Mouse (Mus musculus): ENCODE measurements around the gene Pamr1. TPM values are rescaled to one million over a fixed set of nuclear protein-coding genes. Genes with fewer than 3 reads are reported as not detected.
A peak's percentile ranks its signal among the peaks of the same experiment; 100 is the strongest.

Gene Pamr1
- 34.2 and 49.4 TPM in 2 replicates for polyA plus RNA-seq (2014; fragmentation: Nextera tagmentation; extraction: Ambion mirVana)

DNA sequence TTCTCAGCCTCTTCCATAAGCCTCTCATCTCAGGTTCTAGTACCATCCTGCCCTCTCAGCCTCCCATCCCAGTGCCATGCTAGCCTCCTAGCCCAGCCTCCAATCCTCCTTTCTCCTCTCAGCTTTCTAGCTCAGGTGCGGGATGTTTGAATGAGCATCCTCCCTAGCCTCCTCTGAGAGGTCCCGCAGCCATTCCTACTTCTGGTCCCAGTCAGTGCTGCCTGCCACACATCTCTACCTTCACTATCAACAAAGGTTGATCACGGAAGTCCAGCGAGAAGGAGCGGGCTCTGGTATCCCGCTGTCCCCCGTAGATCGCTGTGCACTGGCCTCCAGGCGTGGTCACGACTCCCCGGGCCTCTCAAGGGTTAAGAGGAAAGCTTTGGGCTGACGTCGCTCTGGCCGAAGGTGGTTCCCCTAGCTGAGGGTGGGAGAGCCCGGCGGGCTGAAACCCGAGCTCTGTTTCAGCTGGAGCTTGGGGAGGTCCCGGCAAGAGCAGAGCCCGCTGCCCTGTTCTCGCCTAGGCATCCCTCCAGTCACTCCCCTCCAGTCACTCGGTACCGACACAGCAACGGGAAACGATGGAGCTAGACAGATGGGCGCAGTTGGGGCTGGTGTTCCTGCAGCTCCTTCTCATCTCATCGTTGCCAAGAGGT lies at the start of gene Pamr1:
Gene Pamr1, plus strand, starts transcription at position 402 of the 656 bp plus-strand sequence.
- H3K4me1 ChIP-seq (ENCODE audit: control insufficient read depth, insufficient read depth, low read length), result peaks cover 26% of the 10 kb centered on the region
- H3K4me2 ChIP-seq (ENCODE audit: low read depth, low read length), result peak within 1 kb of the TSS; percentile 59
- DNase-seq (ENCODE audit: low spot score) (peak; percentile 80), ATAC-seq (ENCODE audit: low read depth) (peak; percentile 87)
- 2% methylated on average over 26 of the region's 26 CpGs for WGBS
- no peaks in the 10 kb centered on the region for H3K36me3 ChIP-seq (ENCODE audit: control insufficient read depth, insufficient read depth, low read length)
- no peak within 1 kb of the TSS for H3K27ac ChIP-seq (replicated peaks; ENCODE audit: low read depth, low read length)
- H3K27me3 ChIP-seq (replicated peaks; ENCODE audit: control insufficient read depth, insufficient read depth, low read length), result peaks cover 4% of the 10 kb centered on the region
- H3K9me3 ChIP-seq (ENCODE audit: control insufficient read depth, low read length), result no peaks in the 10 kb centered on the region
- peak within 1 kb of the TSS; percentile 37 for H3K4me3 ChIP-seq (ENCODE audit: low read depth, low read length)
- H3K9ac ChIP-seq (ENCODE audit: low read depth, low read length), result peak within 1 kb of the TSS; percentile 15; the same call in 1 of the 2 replicates

DNA sequence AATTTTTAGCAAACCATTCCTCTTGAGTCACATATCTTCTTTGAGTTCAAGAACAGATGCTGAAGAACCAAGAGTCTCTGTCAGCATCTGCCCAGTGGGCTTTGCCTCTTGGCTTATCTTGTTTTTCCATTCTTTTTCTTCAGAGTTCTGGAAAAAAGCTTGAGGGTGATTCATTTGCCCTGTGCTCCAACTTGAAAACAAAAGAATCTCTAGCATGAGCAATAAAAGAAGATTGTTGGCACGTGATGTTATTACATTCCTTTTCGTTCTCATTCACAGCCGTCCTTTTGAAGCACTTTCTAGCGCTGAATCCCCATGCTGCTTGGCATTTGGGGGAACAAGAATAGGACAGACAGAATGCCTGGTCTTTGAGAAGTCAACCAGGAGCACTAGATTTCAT lies 42.2 kb upstream of the Pamr1 start:
- no peak overlapping the region for H3K4me2 ChIP-seq (ENCODE audit: low read depth, low read length)
- no peaks in the 10 kb centered on the region for H3K4me1 ChIP-seq (ENCODE audit: control insufficient read depth, insufficient read depth, low read length)
- H3K36me3 ChIP-seq (ENCODE audit: control insufficient read depth, insufficient read depth, low read length), result no peaks in the 10 kb centered on the region
- no peak overlapping the region for H3K27ac ChIP-seq (replicated peaks; ENCODE audit: low read depth, low read length)
- no peak overlapping the region for H3K9ac ChIP-seq (ENCODE audit: low read depth, low read length)
- DNase-seq (ENCODE audit: low spot score), result peak; percentile 30
- no peaks in the 10 kb centered on the region for H3K27me3 ChIP-seq (replicated peaks; ENCODE audit: control insufficient read depth, insufficient read depth, low read length)
- WGBS, result 55% methylated on average over 4 of the region's 4 CpGs
- H3K4me3 ChIP-seq (ENCODE audit: low read depth, low read length), result no peak overlapping the region
- H3K9me3 ChIP-seq (ENCODE audit: control insufficient read depth, low read length), result no peaks in the 10 kb centered on the region
- ATAC-seq (ENCODE audit: low read depth), result no peak

DNA sequence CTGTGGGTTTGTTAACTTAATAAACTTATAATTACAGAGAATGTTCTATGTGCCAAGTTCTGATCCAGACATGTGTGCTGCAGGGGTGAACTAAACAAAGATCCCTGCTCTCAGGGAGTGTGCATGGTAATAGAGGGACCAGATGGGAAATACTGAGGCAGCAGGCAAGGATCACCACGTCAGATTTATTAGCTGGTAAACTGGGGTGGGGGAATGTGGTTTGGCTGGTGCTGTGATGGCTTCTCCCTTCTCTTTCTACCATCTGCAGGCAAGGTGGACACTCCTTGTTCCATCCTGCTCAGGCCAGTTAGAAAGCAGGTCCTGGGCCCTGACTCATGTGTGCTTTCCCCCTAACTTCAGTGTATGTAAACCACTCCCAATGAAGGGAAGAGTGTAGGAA lies 41.7 kb upstream of the Pamr1 start:
- no peak overlapping the region for H3K27ac ChIP-seq (replicated peaks; ENCODE audit: low read depth, low read length)
- no peak overlapping the region for H3K9ac ChIP-seq (ENCODE audit: low read depth, low read length)
- H3K4me2 ChIP-seq (ENCODE audit: low read depth, low read length), result no peak overlapping the region
- no peaks in the 10 kb centered on the region for H3K36me3 ChIP-seq (ENCODE audit: control insufficient read depth, insufficient read depth, low read length)
- ATAC-seq (ENCODE audit: low read depth) (no peak), DNase-seq (ENCODE audit: low spot score) (no peak)
- no peak overlapping the region for H3K4me3 ChIP-seq (ENCODE audit: low read depth, low read length)
- H3K4me1 ChIP-seq (ENCODE audit: control insufficient read depth, insufficient read depth, low read length), result no peaks in the 10 kb centered on the region
- WGBS, result 30% methylated on average over 1 of the region's 1 CpGs
- H3K27me3 ChIP-seq (replicated peaks; ENCODE audit: control insufficient read depth, insufficient read depth, low read length), result no peaks in the 10 kb centered on the region
- no peaks in the 10 kb centered on the region for H3K9me3 ChIP-seq (ENCODE audit: control insufficient read depth, low read length)

DNA sequence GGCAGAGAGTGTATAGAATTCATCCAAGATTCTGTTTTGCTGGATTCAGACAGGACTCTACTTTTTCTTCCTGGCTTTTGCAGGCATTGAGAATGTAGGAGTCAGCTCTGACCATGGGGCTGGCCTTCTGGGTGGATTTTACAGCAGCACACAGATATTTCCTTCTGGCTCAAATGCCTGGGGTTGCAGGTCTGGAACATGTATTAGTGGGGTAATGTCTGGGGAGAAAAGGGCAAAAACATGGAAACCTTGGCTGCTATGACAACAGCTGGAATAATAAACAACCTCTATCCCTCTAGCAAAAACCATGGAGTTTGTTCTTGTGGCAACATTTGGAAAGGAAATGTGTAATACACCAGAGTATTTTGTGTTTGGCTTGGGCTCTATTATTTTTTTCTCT lies 29.9 kb upstream of the Pamr1 start:
- ATAC-seq (ENCODE audit: low read depth) (no peak), DNase-seq (ENCODE audit: low spot score) (no peak)
- Histone ChIP-seq H3K27ac (replicated peaks; ENCODE audit: low read depth, low read length) (no peak overlapping the region), H3K36me3 (ENCODE audit: control insufficient read depth, insufficient read depth, low read length) (no peaks in the 10 kb centered on the region), H3K9me3 (ENCODE audit: control insufficient read depth, low read length) (no peaks in the 10 kb centered on the region), H3K27me3 (replicated peaks; ENCODE audit: control insufficient read depth, insufficient read depth, low read length) (no peaks in the 10 kb centered on the region), H3K4me2 (ENCODE audit: low read depth, low read length) (no peak overlapping the region), H3K4me1 (ENCODE audit: control insufficient read depth, insufficient read depth, low read length) (no peaks in the 10 kb centered on the region), H3K4me3 (ENCODE audit: low read depth, low read length) (no peak overlapping the region), H3K9ac (ENCODE audit: low read depth, low read length) (no peak overlapping the region)

DNA sequence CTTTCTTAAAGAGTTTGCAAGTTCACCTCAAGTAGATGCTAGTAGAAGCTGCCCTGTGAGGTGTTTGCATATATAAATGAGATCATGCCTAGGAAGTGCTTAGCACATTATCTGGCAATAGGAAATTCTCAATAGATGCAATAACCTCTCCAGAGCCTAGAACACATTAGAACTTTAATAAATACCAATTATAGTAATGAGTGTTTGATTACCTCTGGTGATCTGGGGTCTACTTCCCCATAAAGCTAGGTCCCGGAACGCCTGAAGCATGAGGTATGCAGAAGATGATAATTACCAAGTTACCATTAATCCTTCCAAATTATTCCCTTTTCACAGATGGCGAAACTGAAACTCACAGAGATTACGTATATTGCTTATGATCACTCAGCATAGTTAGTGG lies 22.2 kb upstream of the Pamr1 start:
- Histone ChIP-seq H3K36me3 (ENCODE audit: control insufficient read depth, insufficient read depth, low read length) (no peaks in the 10 kb centered on the region), H3K27ac (replicated peaks; ENCODE audit: low read depth, low read length) (no peak overlapping the region), H3K27me3 (replicated peaks; ENCODE audit: control insufficient read depth, insufficient read depth, low read length) (no peaks in the 10 kb centered on the region), H3K9me3 (ENCODE audit: control insufficient read depth, low read length) (no peaks in the 10 kb centered on the region), H3K9ac (ENCODE audit: low read depth, low read length) (no peak overlapping the region), H3K4me3 (ENCODE audit: low read depth, low read length) (no peak overlapping the region), H3K4me2 (ENCODE audit: low read depth, low read length) (no peak overlapping the region), H3K4me1 (ENCODE audit: control insufficient read depth, insufficient read depth, low read length) (no peaks in the 10 kb centered on the region)
- peak; percentile 60; the same call in 1 of the 2 replicates for ATAC-seq (ENCODE audit: low read depth)
- WGBS, result 78% methylated on average over 4 of the region's 4 CpGs
- no peak for DNase-seq (ENCODE audit: low spot score)

DNA sequence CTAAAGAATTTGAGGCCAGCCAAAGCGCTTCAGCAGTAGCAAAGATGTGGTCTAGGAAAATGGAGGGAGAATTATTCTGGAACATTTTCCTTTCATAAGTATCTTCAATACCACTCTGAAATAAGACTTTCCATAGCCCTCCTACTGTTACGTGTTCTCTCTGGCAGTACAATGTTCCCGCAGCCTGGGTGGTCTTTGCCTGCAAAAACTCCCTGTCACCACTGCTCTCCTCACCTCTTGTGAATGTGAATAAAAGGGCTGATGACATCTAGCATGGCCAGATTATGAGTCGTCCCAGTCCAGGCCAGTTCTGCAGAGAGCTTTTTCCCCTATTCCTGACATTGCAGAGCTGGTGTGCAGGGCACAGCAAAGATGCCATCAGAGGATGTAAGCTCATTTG lies 16.4 kb upstream of the Pamr1 start:
- Histone ChIP-seq H3K27ac (replicated peaks; ENCODE audit: low read depth, low read length) (no peak overlapping the region), H3K36me3 (ENCODE audit: control insufficient read depth, insufficient read depth, low read length) (no peaks in the 10 kb centered on the region), H3K4me3 (ENCODE audit: low read depth, low read length) (no peak overlapping the region), H3K9ac (ENCODE audit: low read depth, low read length) (no peak overlapping the region), H3K27me3 (replicated peaks; ENCODE audit: control insufficient read depth, insufficient read depth, low read length) (no peaks in the 10 kb centered on the region), H3K4me1 (ENCODE audit: control insufficient read depth, insufficient read depth, low read length) (no peaks in the 10 kb centered on the region), H3K4me2 (ENCODE audit: low read depth, low read length) (no peak overlapping the region), H3K9me3 (ENCODE audit: control insufficient read depth, low read length) (no peaks in the 10 kb centered on the region)
- ATAC-seq (ENCODE audit: low read depth), result no peak
- 59% methylated on average over 4 of the region's 4 CpGs for WGBS
- no peak for DNase-seq (ENCODE audit: low spot score)

DNA sequence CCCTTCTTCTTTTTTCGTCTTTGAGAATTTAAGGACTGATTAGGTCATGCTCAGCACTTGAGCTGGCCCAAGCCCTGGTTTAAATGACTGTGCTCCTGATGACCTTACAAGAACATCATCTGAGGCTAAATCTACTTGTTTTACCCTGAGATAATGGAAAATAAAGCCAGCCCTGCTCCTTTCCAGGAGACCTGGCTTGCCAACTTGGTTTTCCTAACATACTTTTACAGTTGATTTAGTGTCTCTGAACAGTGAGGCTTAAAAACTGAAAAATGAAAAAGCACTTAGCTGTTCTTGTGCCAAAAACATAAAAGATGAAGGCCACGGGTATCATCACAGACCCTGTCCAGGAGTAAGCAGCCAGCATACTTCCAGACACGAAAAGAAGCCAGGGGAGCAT lies 13.0 kb upstream of the Pamr1 start:
- Histone ChIP-seq H3K27ac (replicated peaks; ENCODE audit: low read depth, low read length) (no peak overlapping the region), H3K27me3 (replicated peaks; ENCODE audit: control insufficient read depth, insufficient read depth, low read length) (no peaks in the 10 kb centered on the region), H3K4me1 (ENCODE audit: control insufficient read depth, insufficient read depth, low read length) (peaks cover 9% of the 10 kb centered on the region), H3K36me3 (ENCODE audit: control insufficient read depth, insufficient read depth, low read length) (no peaks in the 10 kb centered on the region), H3K4me2 (ENCODE audit: low read depth, low read length) (no peak overlapping the region), H3K4me3 (ENCODE audit: low read depth, low read length) (no peak overlapping the region), H3K9me3 (ENCODE audit: control insufficient read depth, low read length) (no peaks in the 10 kb centered on the region), H3K9ac (ENCODE audit: low read depth, low read length) (no peak overlapping the region)
- WGBS, result 48% methylated on average over 3 of the region's 3 CpGs
- ATAC-seq (ENCODE audit: low read depth) (no peak), DNase-seq (ENCODE audit: low spot score) (peak; percentile 23)

DNA sequence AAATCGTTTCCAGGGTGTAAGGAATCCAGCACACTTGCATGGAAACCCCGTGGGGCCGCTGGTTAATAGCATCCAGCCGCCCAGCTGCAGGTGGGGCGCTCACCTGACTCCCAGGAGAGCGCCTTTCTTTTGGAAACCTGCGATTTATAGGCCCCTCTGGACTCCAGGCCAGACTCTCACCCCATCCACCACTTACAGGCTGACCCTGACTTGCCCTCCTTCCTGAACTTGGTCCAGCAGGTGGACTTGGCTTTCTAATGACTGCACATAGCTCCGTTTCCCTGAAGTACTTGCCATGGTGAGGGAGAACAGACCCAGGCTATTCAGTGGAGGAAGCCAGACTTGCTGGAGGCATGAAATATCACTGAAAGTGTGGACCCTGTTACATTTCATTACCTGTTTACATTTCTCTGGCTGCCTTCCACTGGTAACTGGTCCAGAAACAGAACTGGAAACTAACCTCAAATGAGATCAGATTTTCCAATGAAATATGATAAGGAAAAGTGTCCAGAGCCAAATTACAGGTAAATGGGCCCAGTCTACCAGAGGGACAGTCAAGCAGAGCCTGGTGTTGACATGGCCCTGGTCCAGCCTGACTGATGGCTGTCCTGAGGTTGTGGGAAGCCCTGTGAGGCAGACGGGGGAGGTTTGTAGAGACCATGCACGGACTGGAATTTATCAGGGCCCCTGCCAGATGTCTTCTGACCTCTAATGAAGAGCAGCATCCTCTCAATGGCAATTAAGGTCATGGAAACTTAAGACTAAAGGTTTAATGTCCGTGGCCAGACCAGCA lies 9.2 kb upstream of the Pamr1 start:
- Histone ChIP-seq H3K4me2 (ENCODE audit: low read depth, low read length) (no peak overlapping the region), H3K4me3 (ENCODE audit: low read depth, low read length) (no peak overlapping the region), H3K9ac (ENCODE audit: low read depth, low read length) (no peak overlapping the region), H3K36me3 (ENCODE audit: control insufficient read depth, insufficient read depth, low read length) (no peaks in the 10 kb centered on the region), H3K27me3 (replicated peaks; ENCODE audit: control insufficient read depth, insufficient read depth, low read length) (no peaks in the 10 kb centered on the region), H3K9me3 (ENCODE audit: control insufficient read depth, low read length) (no peaks in the 10 kb centered on the region), H3K27ac (replicated peaks; ENCODE audit: low read depth, low read length) (no peak overlapping the region), H3K4me1 (ENCODE audit: control insufficient read depth, insufficient read depth, low read length) (peaks cover 18% of the 10 kb centered on the region)
- DNase-seq (ENCODE audit: low spot score) (peak; percentile 67), ATAC-seq (ENCODE audit: low read depth) (peak; percentile 51; the same call in 1 of the 2 replicates)
- WGBS, result 35% methylated on average over 11 of the region's 11 CpGs
